Mouse (Mus musculus) CH12.LX (cell line): ENCODE data around the gene Spsb4. TPM values are rescaled to one million over a fixed set of nuclear protein-coding genes. Genes with fewer than 3 reads are reported as not detected.

Source experiments
- DNase-seq: peaks from one replicate; pipeline ENCODE4 v3.0.0-alpha.2; 2013; ENCODE audit errors: extremely low read depth
- H3K27ac ChIP-seq: 2 replicates; pipeline ENCODE4 v1.5.1; 2012; ENCODE audit warnings: low read depth, mild to moderate bottlenecking, control low read depth, moderate library complexity; ENCODE audit not compliant: insufficient read depth
- H3K27me3 ChIP-seq: replicated peaks from 2 replicates; pipeline ENCODE3; 2012; ENCODE audit warnings: inconsistent platforms
- H3K36me3 ChIP-seq, 2 experiments: replicated peaks in 1 of 2; 2 replicates each; pipeline versions ENCODE3 to v1.6.1; 2012; ENCODE audit warnings: inconsistent platforms in 1 of 2, low read length in 1 of 2, mild to moderate bottlenecking in 1 of 2, mixed read lengths in 1 of 2, moderate library complexity in 1 of 2; ENCODE audit not compliant: control insufficient read depth in 1 of 2, insufficient read depth in 1 of 2
- H3K4me1 ChIP-seq, 2 experiments: 2 replicates each; pipeline ENCODE4 v1.6.1; 2012; ENCODE audit warnings: inconsistent platforms in 1 of 2, moderate library complexity in 1 of 2; ENCODE audit not compliant: insufficient read depth in 2 of 2, control insufficient read depth in 1 of 2
- H3K4me2 ChIP-seq: 2 replicates; pipeline ENCODE4 v1.6.1; 2012; ENCODE audit warnings: low read depth, mild to moderate bottlenecking, control low read depth; ENCODE audit not compliant: poor library complexity, insufficient read depth, severe bottlenecking
- H3K4me3 ChIP-seq, 3 experiments: fragments of 150-350 bp in 1 of 3; sonication (generic) in 1 of 3; replicated peaks in 1 of 3; 2 replicates each; pipeline versions ENCODE3 to v1.5.1; 2011 to 2012; ENCODE audit warnings: low read depth in 2 of 3, low read length in 2 of 3, mild to moderate bottlenecking in 2 of 3, moderate library complexity in 2 of 3, control low read depth in 1 of 3, improper control_type of control experiment in 1 of 3, inconsistent platforms in 1 of 3, mixed read lengths in 1 of 3; ENCODE audit not compliant: poor library complexity in 1 of 3
- H3K79me2 ChIP-seq: replicated peaks from 2 replicates; pipeline ENCODE4 v1.6.1; 2012; ENCODE audit warnings: mild to moderate bottlenecking, moderate library complexity; ENCODE audit not compliant: control insufficient read depth, poor library complexity, insufficient read depth, severe bottlenecking; ENCODE audit errors: extremely low read depth
- H3K9ac ChIP-seq: 2 replicates; pipeline ENCODE4 v1.6.1; 2012; ENCODE audit warnings: low read depth, mild to moderate bottlenecking, control low read depth, moderate library complexity; ENCODE audit not compliant: insufficient read depth
- H3K9me3 ChIP-seq: replicated peaks from 2 replicates; pipeline ENCODE3; 2012; ENCODE audit warnings: low read length, inconsistent platforms, mixed read lengths
- EP300 ChIP-seq: IDR thresholded peaks from 2 replicates; pipeline ENCODE4 v1.6.1; 2011; ENCODE audit warnings: low read length, improper control_type of control experiment
- ETS1 ChIP-seq: conservative IDR thresholded peaks from 2 replicates; pipeline ENCODE4 v1.6.1; 2012; ENCODE audit warnings: low read depth, mild to moderate bottlenecking, inconsistent platforms, low read length, improper control_type of control experiment, moderate library complexity
- GABPA ChIP-seq: IDR thresholded peaks from 2 replicates; pipeline ENCODE4 v1.6.1; 2012; ENCODE audit warnings: low read depth, low read length, improper control_type of control experiment, inconsistent platforms; ENCODE audit not compliant: insufficient replicate concordance
- HCFC1 ChIP-seq: IDR thresholded peaks from 2 replicates; pipeline ENCODE4 v1.6.1; 2012; ENCODE audit warnings: low read depth, mild to moderate bottlenecking, inconsistent platforms, low read length, improper control_type of control experiment
- JUND ChIP-seq: conservative IDR thresholded peaks from 2 replicates; pipeline ENCODE4 v1.6.1; 2011; ENCODE audit warnings: low read depth, low read length, improper control_type of control experiment
- KAT2A ChIP-seq: IDR thresholded peaks from 2 replicates; pipeline ENCODE4 v1.6.1; 2012; ENCODE audit warnings: low read length, improper control_type of control experiment, inconsistent platforms; ENCODE audit not compliant: insufficient replicate concordance
- MAFK ChIP-seq: IDR thresholded peaks from 2 replicates; pipeline ENCODE4 v1.6.1; 2011; ENCODE audit warnings: low read length, improper control_type of control experiment; ENCODE audit not compliant: insufficient replicate concordance
- MAX ChIP-seq: IDR thresholded peaks from 2 replicates; pipeline ENCODE4 v1.6.1; 2011; ENCODE audit warnings: low read length, improper control_type of control experiment
- MEF2A ChIP-seq: IDR thresholded peaks from 2 replicates; pipeline ENCODE4 v1.6.1; 2014; ENCODE audit warnings: low read depth, mild to moderate bottlenecking, inconsistent platforms, low read length, improper control_type of control experiment, borderline replicate concordance
- MXI1 ChIP-seq: IDR thresholded peaks from 2 replicates; pipeline ENCODE4 v1.6.1; 2011; ENCODE audit warnings: mild to moderate bottlenecking, low read depth, low read length, improper control_type of control experiment
- MYC ChIP-seq: IDR thresholded peaks from 2 replicates; pipeline ENCODE4 v1.6.1; 2011; ENCODE audit warnings: low read depth, mild to moderate bottlenecking, improper control_type of control experiment, low read length
- RAD21 ChIP-seq: IDR thresholded peaks from 2 replicates; pipeline ENCODE4 v1.6.1; 2011; ENCODE audit warnings: low read depth, mild to moderate bottlenecking, low read length, improper control_type of control experiment, moderate library complexity
- SMC3 ChIP-seq: IDR thresholded peaks from 2 replicates; pipeline ENCODE4 v1.6.1; 2011; ENCODE audit warnings: low read depth, low read length, improper control_type of control experiment
- TBP ChIP-seq: conservative IDR thresholded peaks from 2 replicates; pipeline ENCODE4 v1.6.1; 2011; ENCODE audit warnings: low read depth, low read length, improper control_type of control experiment
- ZC3H11A ChIP-seq: IDR thresholded peaks from 2 replicates; pipeline ENCODE4 v1.6.1; 2012; ENCODE audit warnings: low read depth, mild to moderate bottlenecking, inconsistent platforms, low read length, improper control_type of control experiment
- ZKSCAN1 ChIP-seq: IDR thresholded peaks from 2 replicates; pipeline ENCODE4 v1.6.1; 2012; ENCODE audit warnings: low read depth, inconsistent platforms, low read length, improper control_type of control experiment, borderline replicate concordance
- ZMIZ1 ChIP-seq: IDR thresholded peaks from 2 replicates; pipeline ENCODE4 v1.6.1; 2012; ENCODE audit warnings: low read depth, mild to moderate bottlenecking, inconsistent platforms, low read length, improper control_type of control experiment
- ZNF384 ChIP-seq: IDR thresholded peaks from 2 replicates; pipeline ENCODE4 v1.6.1; 2012; ENCODE audit warnings: low read depth, low read length, improper control_type of control experiment, inconsistent platforms
- dilution Hi-C: fragments of 300-500 bp; cut with MboI; formaldehyde crosslinking; loops from 2 replicates; pipeline ENCODE4 v1.14.3; 2020; ENCODE audit warnings: low sequenced_read_pairs; ENCODE audit not compliant: extremely low pct_unique_long_range_greater_than_20kb, extremely low pct_ligation_motif_present
- in situ Hi-C: fragments of 300-500 bp; cut with MboI; formaldehyde crosslinking; loops from 3 replicates; pipeline ENCODE4 v1.14.3; 2019; ENCODE audit warnings: low sequenced_read_pairs, low pct_ligation_motif_present, low pct_unique_long_range_greater_than_20kb, mixed read lengths
- polyA plus RNA-seq: library from polyadenylated mRNA; unstranded; fragments of >175 nt; gene quantifications from 2 replicates; pipeline ENCODE4 v1.2.1, GENCODE M21; 2012; ENCODE audit warnings: low read depth; ENCODE audit not compliant: insufficient read length
- total RNA-seq, 2 experiments: library from RNA; depleted of rRNA; stranded (reverse); fragments of 300-350 nt in 1 of 2; fragments of >200 nt in 1 of 2; gene quantifications; 2 replicates each; pipeline ENCODE4 v1.2.3; 2012 to 2014

The Spsb4 gene
- total and polyA plus RNA-seq, 3 experiments, result not detected

- H3K27ac ChIP-seq, result no peak overlapping the region
- in situ Hi-C loops, result no loop called here
- no peaks in the 10 kb centered on the region for H3K79me2 ChIP-seq
- H3K4me3 ChIP-seq, result no peak overlapping the region
- dilution Hi-C loops, result no loop called here
- no peak overlapping the region for H3K9ac ChIP-seq
- H3K36me3 ChIP-seq, result no peaks in the 10 kb centered on the region
- DNase-seq, result no peak
- H3K27me3 ChIP-seq, result peaks cover 25% of the 10 kb centered on the region
- no peak for TF ChIP-seq ZKSCAN1
- TF ChIP-seq GABPA, result no peak
- no peak for TF ChIP-seq HCFC1
- no peak for TF ChIP-seq MEF2A
- TF ChIP-seq ZC3H11A, result no peak
- TF ChIP-seq EP300, result no peak
- TF ChIP-seq SMC3, result no peak
- no peak for TF ChIP-seq KAT2A
- TF ChIP-seq ETS1, result no peak
- TF ChIP-seq MXI1, result no peak
- no peak overlapping the region for H3K4me2 ChIP-seq
- no peaks in the 10 kb centered on the region for H3K4me1 ChIP-seq
- no peaks in the 10 kb centered on the region for H3K9me3 ChIP-seq
Measured at GRCm38 (mm10) chr9:96948546-96948945, 70.1 kb downstream of the Spsb4 start.

DNA sequence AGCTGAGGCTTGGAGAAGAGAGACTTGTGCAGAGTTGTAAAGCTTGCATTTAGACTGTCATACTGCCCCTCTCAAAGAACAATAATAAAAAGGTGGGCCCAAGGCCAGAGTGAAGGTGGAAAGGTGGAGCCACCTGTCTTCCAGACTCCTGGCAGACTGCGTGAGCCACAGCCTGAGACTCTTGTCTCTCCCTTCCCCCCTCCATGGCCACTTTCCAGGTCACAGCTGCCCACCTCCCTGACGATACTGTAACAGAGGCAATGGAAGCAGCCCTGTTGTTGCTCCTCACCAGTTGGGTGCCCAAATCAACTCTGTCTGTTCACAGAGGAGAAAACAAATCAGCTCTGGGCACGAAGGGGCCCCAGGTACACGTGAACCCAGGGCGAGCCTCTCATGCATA, 71.5 kb downstream of the Spsb4 start:
- no peak for DNase-seq
- dilution Hi-C loops, result no loop called here
- no peaks in the 10 kb centered on the region for H3K36me3 ChIP-seq
- H3K27me3 ChIP-seq, result peaks cover 33% of the 10 kb centered on the region
- no peak overlapping the region for H3K9ac ChIP-seq
- in situ Hi-C loops, result no loop called here
- H3K79me2 ChIP-seq, result no peaks in the 10 kb centered on the region
- H3K9me3 ChIP-seq, result no peaks in the 10 kb centered on the region
- H3K4me1 ChIP-seq, result no peaks in the 10 kb centered on the region
- H3K4me2 ChIP-seq, result no peak overlapping the region
- no peak for TF ChIP-seq MAFK
- TF ChIP-seq MYC, result no peak
- no peak for TF ChIP-seq TBP
- no peak for TF ChIP-seq JUND
- no peak for TF ChIP-seq ZNF384
- TF ChIP-seq SMC3, result no peak
- no peak for TF ChIP-seq MAX
- H3K27ac ChIP-seq, result no peak overlapping the region
- no peak overlapping the region for H3K4me3 ChIP-seq

GRCm38 (mm10) chr9:96944517-96944916, 74.1 kb downstream of the Spsb4 start:
- Histone ChIP-seq H3K4me3 (no peak overlapping the region), H3K9ac (no peak overlapping the region), H3K27me3 (peaks cover 37% of the 10 kb centered on the region), H3K9me3 (peaks cover 5% of the 10 kb centered on the region), H3K4me1 (no peaks in the 10 kb centered on the region), H3K36me3 (no peaks in the 10 kb centered on the region), H3K79me2 (no peaks in the 10 kb centered on the region), H3K27ac (no peak overlapping the region), H3K4me2 (no peak overlapping the region)
- in situ Hi-C loops (no loop called here), dilution Hi-C loops (no loop called here)
- no peak for DNase-seq
- no peak for TF ChIP-seq ZMIZ1
- TF ChIP-seq ZNF384, result no peak
- TF ChIP-seq RAD21, result no peak
